Mouse (Mus musculus): Measurements from ENCODE around the gene Pde4c.
A peak's percentile ranks its signal among the peaks of the same experiment; 100 is the strongest.

Pde4c gene

GRCm38 (mm10) chr8:70697366-70698250 is 25.9 kb upstream of the Pde4c start:
- no peak for DNase-seq (ENCODE audit: extremely low read depth, low read depth)

GRCm38 (mm10) chr8:70698310-70699109 is 25.0 kb upstream of the Pde4c start, which contains the start of gene Jund:
Gene Jund (plus strand): TSS chr8:70698949.
- DNase-seq (ENCODE audit: extremely low read depth, low read depth) = peak; percentile 87

- DNase-seq (ENCODE audit: extremely low read depth, low read depth) = no peak
These were observed 24.2 kb upstream of the Pde4c start for GRCm38 (mm10) chr8:70699116-70699833.

GRCm38 (mm10) chr8:70699834-70700554 is 23.5 kb upstream of the Pde4c start:
- DNase-seq (ENCODE audit: extremely low read depth, low read depth) = no peak

- DNase-seq (ENCODE audit: extremely low read depth, low read depth) = no peak
These were observed 23.0 kb upstream of the Pde4c start for GRCm38 (mm10) chr8:70700555-70700922.

GRCm38 (mm10) chr8:70701048-70701981 is 22.2 kb upstream of the Pde4c start:
- DNase-seq (ENCODE audit: extremely low read depth, low read depth) = no peak

- DNase-seq (ENCODE audit: extremely low read depth, low read depth) = no peak
These were observed 21.3 kb upstream of the Pde4c start for GRCm38 (mm10) chr8:70701982-70702841.

GRCm38 (mm10) chr8:70702842-70703182 is 20.7 kb upstream of the Pde4c start:
- DNase-seq (ENCODE audit: extremely low read depth, low read depth) = no peak

GRCm38 (mm10) chr8:70703287-70703686 is 20.2 kb upstream of the Pde4c start, which contains the start of gene Iqcn:
Gene Iqcn (plus strand): TSS chr8:70703457.
- DNase-seq (ENCODE audit: extremely low read depth, low read depth) = no peak

GRCm38 (mm10) chr8:70708281-70708680 is 15.2 kb upstream of the Pde4c start:
- DNase-seq (ENCODE audit: extremely low read depth, low read depth) = no peak

GRCm38 (mm10) chr8:70709794-70710193 is 13.7 kb upstream of the Pde4c start:
- DNase-seq (ENCODE audit: extremely low read depth, low read depth) = no peak

- DNase-seq (ENCODE audit: extremely low read depth, low read depth) = no peak
These were observed 13.2 kb upstream of the Pde4c start for GRCm38 (mm10) chr8:70710296-70710695.

GRCm38 (mm10) chr8:70711041-70711440 is 12.5 kb upstream of the Pde4c start:
- no peak for DNase-seq (ENCODE audit: extremely low read depth, low read depth)

- no peak for DNase-seq (ENCODE audit: extremely low read depth, low read depth)
These were observed 9.5 kb upstream of the Pde4c start for GRCm38 (mm10) chr8:70713991-70714390.

GRCm38 (mm10) chr8:70715086-70715485 is 8.4 kb upstream of the Pde4c start:
- DNase-seq (ENCODE audit: extremely low read depth, low read depth) = no peak

GRCm38 (mm10) chr8:70716521-70717400 is 6.8 kb upstream of the Pde4c start:
- DNase-seq (ENCODE audit: extremely low read depth, low read depth) = no peak

GRCm38 (mm10) chr8:70718297-70718696 is 5.2 kb upstream of the Pde4c start, which contains the start of gene Gm3336:
Gene Gm3336 (plus strand): TSS chr8:70718543.
- no peak for DNase-seq (ENCODE audit: extremely low read depth, low read depth)

GRCm38 (mm10) chr8:70719796-70720270 is 3.7 kb upstream of the Pde4c start:
- DNase-seq (ENCODE audit: extremely low read depth, low read depth) = no peak

Data from MEL-GATA-1-ER (cell line).